Mouse (Mus musculus) myocyte (in vitro differentiated cells): ENCODE measurements around the gene Slc5a10.

Source experiments
- CEBPB ChIP-seq: IDR thresholded peaks from 2 replicates; pipeline ENCODE4 v1.6.1; 2011; ENCODE audit warnings: mild to moderate bottlenecking, moderate library complexity; ENCODE audit not compliant: poor library complexity, insufficient read depth, severe bottlenecking
- E2F4 ChIP-seq: IDR thresholded peaks from one replicate; pipeline ENCODE4 v1.6.1; 2011; ENCODE audit warnings: mild to moderate bottlenecking, control low read depth, moderate library complexity; ENCODE audit not compliant: insufficient read depth
- MAX ChIP-seq: IDR thresholded peaks from one replicate; pipeline ENCODE4 v1.6.1; 2011; ENCODE audit warnings: low read depth, mild to moderate bottlenecking, control low read depth
- MYOD1 ChIP-seq, 3 experiments: IDR thresholded peaks; one replicate each; pipeline ENCODE4 v1.6.1; 2011; ENCODE audit warnings: control low read depth in 2 of 3, low read depth in 2 of 3, mild to moderate bottlenecking in 2 of 3, moderate library complexity in 1 of 3; ENCODE audit not compliant: insufficient read length in 2 of 3, control insufficient read depth in 1 of 3
- MYOG ChIP-seq, 3 experiments: IDR thresholded peaks; one replicate each; pipeline ENCODE4 v1.6.1; 2011; ENCODE audit warnings: control low read depth in 2 of 3, low read depth in 2 of 3, mild to moderate bottlenecking in 2 of 3; ENCODE audit not compliant: insufficient read length in 2 of 3, control insufficient read depth in 1 of 3, insufficient read depth in 1 of 3
- POLR2A ChIP-seq: IDR thresholded peaks from one replicate; pipeline ENCODE4 v1.6.1; 2011; ENCODE audit warnings: low read depth, mild to moderate bottlenecking, control low read depth, moderate library complexity; ENCODE audit not compliant: insufficient read length
- POLR2AphosphoS2 ChIP-seq: IDR thresholded peaks from one replicate; pipeline ENCODE4 v1.6.1; 2011; ENCODE audit warnings: low read depth, control low read depth; ENCODE audit not compliant: insufficient read length
- REST ChIP-seq: IDR thresholded peaks from one replicate; pipeline ENCODE4 v1.6.1; 2011; ENCODE audit warnings: mild to moderate bottlenecking, control low read depth, moderate library complexity; ENCODE audit not compliant: insufficient read depth, insufficient read length
- TCF3 ChIP-seq: IDR thresholded peaks from one replicate; pipeline ENCODE4 v1.6.1; 2011; ENCODE audit warnings: low read depth, control low read depth; ENCODE audit not compliant: insufficient read length
- USF1 ChIP-seq: IDR thresholded peaks from one replicate; pipeline ENCODE4 v1.6.1; 2011; ENCODE audit warnings: low read depth, mild to moderate bottlenecking, control low read depth, moderate library complexity

GRCm38 (mm10) chr11:61644576-61645326 is 75.9 kb downstream of the Slc5a10 start:
- TF ChIP-seq USF1 (peak; percentile 67), POLR2A (no peak), POLR2AphosphoS2 (no peak), CEBPB (no peak), TCF3 (no peak), MAX (no peak), MYOG (IDR thresholded peaks at IDR 0.05; ENCODE audit: control insufficient read depth in 1 of 3, insufficient read depth in 1 of 3, insufficient read length in 2 of 3, low read depth in 2 of 3) (peak in 1 of 3 experiments; percentile 34), E2F4 (no peak), MYOD1 (IDR thresholded peaks at IDR 0.05; ENCODE audit: control insufficient read depth in 1 of 3, insufficient read length in 2 of 3, low read depth in 2 of 3) (peak in 2 of 3 experiments; percentile 50 to 61), REST (no peak)
